12 mouse cellular contexts compared by ENCODE assay signal in the genomic region with DNA sequence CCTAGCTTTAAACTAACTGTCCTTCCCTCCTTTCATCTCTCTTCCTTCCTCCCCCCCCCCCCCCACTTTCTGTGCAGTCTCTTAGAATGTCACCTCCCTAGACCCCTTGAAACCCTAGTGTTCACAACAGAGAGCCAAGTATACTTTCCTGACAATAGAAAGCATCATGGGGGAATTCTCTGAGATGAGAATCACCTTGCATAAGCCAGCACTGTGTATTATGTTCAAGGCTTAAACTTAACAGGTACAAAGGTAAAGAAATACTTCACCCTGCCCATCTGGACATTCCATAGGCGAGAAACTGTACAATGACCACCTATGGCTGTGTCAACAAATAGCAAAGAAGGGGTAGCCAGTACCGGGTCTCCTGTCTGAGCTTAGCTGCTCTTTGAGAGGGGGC. TPM values are rescaled to one million over a fixed set of nuclear protein-coding genes. Genes with fewer than 3 reads are reported as not detected.
DNase-seq lines count a peak whose midpoint lies in the region; ATAC-seq lines count a peak whose summit lies in the region.
"Had no signal": no experiment of that assay in that cellular context is flagged by ENCODE, and none has a peak within 500 bp of the region (broad histone marks: within the 10 kb centered on the region; RNA-seq: fewer than 3 reads in every experiment).

No protein-coding gene starts in this region.

- H3K4me3 ChIP-seq in heart, embryonic 12.5 days = no peak overlapping the region
- 0 out of 2 replicates have a peak overlapping the region, but pooled peaks have one; percentile 25 for H3K4me3 ChIP-seq in lung, embryonic 15.5 days
- H3K4me3 ChIP-seq in intestine, embryonic 15.5 days (replicated peaks) = no peak overlapping the region
- H3K4me3 ChIP-seq in stomach, embryonic 15.5 days (replicated peaks) = no peak overlapping the region
- H3K4me3 ChIP-seq: limb, embryonic 15.5 days; midbrain, embryonic 12.5 days had no signal

- H3K9me3 ChIP-seq in heart, embryonic 12.5 days (replicated peaks) = no peaks in the 10 kb centered on the region
- no peaks in the 10 kb centered on the region for H3K9me3 ChIP-seq in lung, embryonic 15.5 days
- H3K9me3 ChIP-seq in intestine, embryonic 15.5 days = no peaks in the 10 kb centered on the region
- no peaks in the 10 kb centered on the region for H3K9me3 ChIP-seq in stomach, embryonic 15.5 days
- H3K9me3 ChIP-seq: limb, embryonic 15.5 days; midbrain, embryonic 12.5 days had no signal

- 48% methylated on average over 2 of the region's 2 CpGs for WGBS in heart, embryonic 12.5 days
- 33% methylated on average over 2 of the region's 2 CpGs for WGBS in lung, embryonic 15.5 days
- 52% methylated on average over 2 of the region's 2 CpGs for WGBS in intestine, embryonic 15.5 days
- 52% methylated on average over 2 of the region's 2 CpGs for WGBS in stomach, embryonic 15.5 days

- DNase-seq in heart, postnatal 14 days = no peak
- DNase-seq in lung, adult 18-20 months = no peak
- no peak for DNase-seq in left cerebral cortex, adult 18-20 months (ENCODE audit: low spot score in 2 of 2)

- no peaks in the 10 kb centered on the region for H3K36me3 ChIP-seq in heart, embryonic 12.5 days
- no peaks in the 10 kb centered on the region for H3K36me3 ChIP-seq in lung, embryonic 15.5 days
- no peaks in the 10 kb centered on the region for H3K36me3 ChIP-seq in intestine, embryonic 15.5 days
- H3K36me3 ChIP-seq in stomach, embryonic 15.5 days = no peaks in the 10 kb centered on the region
- H3K36me3 ChIP-seq: limb, embryonic 15.5 days; midbrain, embryonic 12.5 days had no signal

- H3K9ac ChIP-seq in heart, embryonic 12.5 days = no peak overlapping the region
- no peak overlapping the region for H3K9ac ChIP-seq in lung, embryonic 15.5 days
- no peak overlapping the region for H3K9ac ChIP-seq in intestine, embryonic 15.5 days
- no peak overlapping the region for H3K9ac ChIP-seq in stomach, embryonic 15.5 days
- H3K9ac ChIP-seq: limb, embryonic 15.5 days; midbrain, embryonic 12.5 days had no signal

- ATAC-seq in heart, embryonic 12.5 days (ENCODE audit: insufficient number of reproducible peaks, low FRiP score) = peak; percentile 41
- no peak for ATAC-seq in lung, embryonic 15.5 days (ENCODE audit: borderline replicate concordance, extremely low read depth, low FRiP score, low TSS enrichment)
- ATAC-seq in intestine, embryonic 15.5 days = no peak
- ATAC-seq in stomach, embryonic 15.5 days (ENCODE audit: insufficient read depth, low FRiP score, low read depth) = no peak

- peaks cover 40% of the 10 kb centered on the region for H3K27me3 ChIP-seq in heart, embryonic 12.5 days (replicated peaks)
- peaks cover 25% of the 10 kb centered on the region for H3K27me3 ChIP-seq in lung, embryonic 15.5 days
- H3K27me3 ChIP-seq in intestine, embryonic 15.5 days (replicated peaks) = peaks cover 10% of the 10 kb centered on the region
- no peaks in the 10 kb centered on the region; the same call in 1 of the 2 replicates for H3K27me3 ChIP-seq in stomach, embryonic 15.5 days (replicated peaks)

- H3K4me1 ChIP-seq in heart, embryonic 12.5 days (replicated peaks) = peaks cover 25% of the 10 kb centered on the region
- H3K4me1 ChIP-seq in lung, embryonic 15.5 days = peaks cover 39% of the 10 kb centered on the region
- peaks cover 19% of the 10 kb centered on the region for H3K4me1 ChIP-seq in intestine, embryonic 15.5 days (replicated peaks)
- peaks cover 13% of the 10 kb centered on the region; the same call in 1 of the 2 replicates for H3K4me1 ChIP-seq in stomach, embryonic 15.5 days

- peak overlapping the region; percentile 88 for H3K27ac ChIP-seq in heart, embryonic 12.5 days (ENCODE audit: poor library complexity, severe bottlenecking)
- H3K27ac ChIP-seq in lung, embryonic 15.5 days = peak overlapping the region; percentile 80
- 0 out of 2 replicates have a peak overlapping the region, but pooled peaks have one; percentile 44 for H3K27ac ChIP-seq in intestine, embryonic 15.5 days
- H3K27ac ChIP-seq in stomach, embryonic 15.5 days = 0 out of 2 replicates have a peak overlapping the region, but pooled peaks have one; percentile 10
- H3K27ac ChIP-seq: midbrain, embryonic 12.5 days had no signal

- 0 out of 2 replicates have a peak overlapping the region, but pooled peaks have one; percentile 50 for H3K4me2 ChIP-seq in heart, embryonic 12.5 days
- peak overlapping the region; percentile 42 for H3K4me2 ChIP-seq in lung, embryonic 15.5 days
- 0 out of 2 replicates have a peak overlapping the region, but pooled peaks have one; percentile 3 for H3K4me2 ChIP-seq in intestine, embryonic 15.5 days (replicated peaks)
- H3K4me2 ChIP-seq in stomach, embryonic 15.5 days = no peak overlapping the region
- H3K4me2 ChIP-seq: limb, embryonic 15.5 days; midbrain, embryonic 12.5 days had no signal

- intact Hi-C loops in heart, postnatal 14 days (cut with DNase I) = loop anchor here (10.0 kb wide), 1 partner anchor 301 kb away; a partner anchor contains a TSS

RNA-seq across cellular contexts. Expression of a gene that starts 0.5 kb away (rescaled TPM):
- polyA plus RNA-seq in heart, embryonic 12.5 days (2016; fragmentation: Nextera tagmentation; extraction: Ambion mirVana) = 5.3 and 6.9 TPM in 2 replicates
- total RNA-seq in heart, postnatal 14 days (2021) = 1 to 10 TPM; 8.3 to 9.0 TPM
- 23.7 and 25.2 TPM in 2 replicates for polyA plus RNA-seq in lung, embryonic 15.5 days (2015; fragmentation: Nextera tagmentation; extraction: Ambion mirVana)
- polyA plus RNA-seq in intestine, embryonic 15.5 days (2015; fragmentation: Nextera tagmentation; extraction: Ambion mirVana) = 10.5 and 10.9 TPM in 2 replicates
- 7.5 and 9.2 TPM in 2 replicates for polyA plus RNA-seq in stomach, embryonic 15.5 days (2015; fragmentation: Nextera tagmentation; extraction: Ambion mirVana)
- total RNA-seq in left cerebral cortex, adult 18-20 months (2021) = 1 to 10 TPM in 1 of 2 experiments, under 1 TPM in 1; 0.89 to 1.4 TPM

RNA-seq across cellular contexts. Expression of a gene that starts 6.6 kb away (rescaled TPM):
- 20.0 and 21.3 TPM in 2 replicates for polyA plus RNA-seq in heart, embryonic 12.5 days (2016; fragmentation: Nextera tagmentation; extraction: Ambion mirVana)
- total RNA-seq in heart, postnatal 14 days (2021) = 10 to 100 TPM; 14.6 to 15.7 TPM
- 43.0 and 53.3 TPM in 2 replicates for polyA plus RNA-seq in lung, embryonic 15.5 days (2015; fragmentation: Nextera tagmentation; extraction: Ambion mirVana)
- 31.0 and 34.9 TPM in 2 replicates for polyA plus RNA-seq in intestine, embryonic 15.5 days (2015; fragmentation: Nextera tagmentation; extraction: Ambion mirVana)
- 21.8 and 22.2 TPM in 2 replicates for polyA plus RNA-seq in stomach, embryonic 15.5 days (2015; fragmentation: Nextera tagmentation; extraction: Ambion mirVana)
- 1 to 10 TPM; 2.1 to 2.3 TPM for total RNA-seq in left cerebral cortex, adult 18-20 months (2021)

RNA-seq across cellular contexts. Expression of a gene that starts 25.2 kb away (rescaled TPM):
- not detected in 2 replicates for polyA plus RNA-seq in heart, embryonic 12.5 days (2016; fragmentation: Nextera tagmentation; extraction: Ambion mirVana)
- total RNA-seq in heart, postnatal 14 days (2021) = under 1 TPM; 0.67 to 0.68 TPM
- 0.22 TPM in 1 of 2 replicates, not detected in the other for polyA plus RNA-seq in lung, embryonic 15.5 days (2015; fragmentation: Nextera tagmentation; extraction: Ambion mirVana)
- polyA plus RNA-seq in intestine, embryonic 15.5 days (2015; fragmentation: Nextera tagmentation; extraction: Ambion mirVana) = 0.15 and 0.20 TPM in 2 replicates
- 0.06 and 0.18 TPM in 2 replicates for polyA plus RNA-seq in stomach, embryonic 15.5 days (2015; fragmentation: Nextera tagmentation; extraction: Ambion mirVana)
- total RNA-seq in left cerebral cortex, adult 18-20 months (2021) = not detected
- polyA plus RNA-seq: limb, embryonic 15.5 days; midbrain, embryonic 12.5 days; neural tube, embryonic 11.5 days had no signal

RNA-seq across cellular contexts. Expression of a gene that starts 27.1 kb away (rescaled TPM):
- polyA plus RNA-seq in heart, embryonic 12.5 days (2016; fragmentation: Nextera tagmentation; extraction: Ambion mirVana) = not detected in 2 replicates
- total RNA-seq in heart, postnatal 14 days (2021) = under 1 TPM; 0.22 to 0.24 TPM
- 0.29 TPM in 1 of 2 replicates, not detected in the other for polyA plus RNA-seq in lung, embryonic 15.5 days (2015; fragmentation: Nextera tagmentation; extraction: Ambion mirVana)
- polyA plus RNA-seq in intestine, embryonic 15.5 days (2015; fragmentation: Nextera tagmentation; extraction: Ambion mirVana) = 0.18 and 0.30 TPM in 2 replicates
- 0.23 TPM in 1 of 2 replicates, not detected in the other for polyA plus RNA-seq in stomach, embryonic 15.5 days (2015; fragmentation: Nextera tagmentation; extraction: Ambion mirVana)
- total RNA-seq in left cerebral cortex, adult 18-20 months (2021) = not detected
- total RNA-seq: heart, postnatal 10 days had no signal
- polyA plus RNA-seq: adrenal gland, adult 2 months; limb, embryonic 15.5 days; midbrain, embryonic 12.5 days; neural tube, embryonic 11.5 days had no signal

RNA-seq across cellular contexts. Expression of a gene that starts 27.1 kb away (rescaled TPM):
- polyA plus RNA-seq in heart, embryonic 12.5 days (2016; fragmentation: Nextera tagmentation; extraction: Ambion mirVana) = 2.4 and 3.6 TPM in 2 replicates
- total RNA-seq in heart, postnatal 14 days (2021) = 1 to 10 TPM; 3.5 to 7.9 TPM
- polyA plus RNA-seq in lung, embryonic 15.5 days (2015; fragmentation: Nextera tagmentation; extraction: Ambion mirVana) = 3.4 and 4.2 TPM in 2 replicates
- polyA plus RNA-seq in intestine, embryonic 15.5 days (2015; fragmentation: Nextera tagmentation; extraction: Ambion mirVana) = 5.6 and 5.7 TPM in 2 replicates
- polyA plus RNA-seq in stomach, embryonic 15.5 days (2015; fragmentation: Nextera tagmentation; extraction: Ambion mirVana) = 3.3 and 3.4 TPM in 2 replicates
- 1 to 10 TPM in 1 of 2 experiments, not detected in 1; 2.3 TPM for total RNA-seq in left cerebral cortex, adult 18-20 months (2021)
- polyA plus RNA-seq: adrenal gland, adult 2 months; midbrain, embryonic 12.5 days; neural tube, embryonic 11.5 days had no signal

Comparison
In these comparisons a context has a peak if more than half of its experiments do, and no peak if none do; other contexts are left out.
1. H3K27ac ChIP-seq: peak in every context shown above with its lines; median percentile 88 in heart, embryonic 12.5 days; 80 in lung, embryonic 15.5 days; 44 in intestine, embryonic 15.5 days; 10 in stomach, embryonic 15.5 days.